Mouse (Mus musculus) ovary, postnatal 10 days (tissue): ENCODE measurements around the gene Gm49721.
"Not testable (repeated sequence)": the region's sequence is repeated elsewhere in the genome, so short reads cannot be mapped to it uniquely, and the experiment has no call there.

Experiments used
- DNase-seq: peaks from one replicate; pipeline ENCODE4 v3.0.0; 2022; ENCODE audit warnings: low spot score

The Gm49721 gene

DNA sequence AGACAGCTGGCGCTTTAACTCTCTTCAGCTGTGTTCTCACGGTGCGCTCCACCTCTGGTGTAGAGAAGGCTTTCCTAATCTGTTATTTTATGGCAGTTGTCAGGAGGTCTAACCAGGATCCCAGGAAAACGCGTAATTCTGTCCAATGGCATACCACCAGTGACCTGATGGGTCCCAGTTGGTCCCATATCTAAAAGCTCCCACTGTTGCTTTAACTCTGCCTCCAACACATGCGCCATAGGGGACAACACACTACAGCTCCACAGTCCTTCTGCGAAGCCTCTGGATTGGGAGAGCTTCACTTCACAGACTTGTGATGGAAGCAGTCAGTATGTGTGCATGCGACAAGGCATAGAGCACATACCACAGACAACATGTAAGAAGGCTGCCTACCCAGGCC is 1.4 kb downstream of the Gm49721 start:
- DNase-seq = not testable (repeated sequence)

DNA sequence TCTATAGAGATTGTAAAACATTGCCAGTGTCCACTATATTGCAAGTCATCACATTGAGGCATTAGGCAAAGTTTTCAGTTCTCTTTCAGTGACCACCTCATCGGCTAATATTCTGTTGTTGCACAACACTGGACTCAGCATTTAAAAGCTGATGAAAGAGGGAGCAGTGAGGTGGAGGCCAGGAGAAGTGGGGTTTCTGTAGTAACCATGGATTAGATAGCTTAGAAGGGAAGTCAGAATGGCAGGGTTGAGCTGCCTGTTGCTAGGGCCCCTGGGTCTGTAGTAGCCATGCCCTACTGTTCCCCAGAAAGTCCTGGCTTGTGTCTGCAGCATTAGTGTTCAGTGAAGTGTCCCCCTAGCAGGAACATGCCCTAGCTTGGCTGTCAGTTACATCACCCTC is 7.4 kb downstream of the Gm49721 start:
- not testable (repeated sequence) for DNase-seq

- DNase-seq = not testable (repeated sequence)
Measured at GRCm38 (mm10) chr17:6995504-6995903, 16.8 kb downstream of the Gm49721 start.

DNA sequence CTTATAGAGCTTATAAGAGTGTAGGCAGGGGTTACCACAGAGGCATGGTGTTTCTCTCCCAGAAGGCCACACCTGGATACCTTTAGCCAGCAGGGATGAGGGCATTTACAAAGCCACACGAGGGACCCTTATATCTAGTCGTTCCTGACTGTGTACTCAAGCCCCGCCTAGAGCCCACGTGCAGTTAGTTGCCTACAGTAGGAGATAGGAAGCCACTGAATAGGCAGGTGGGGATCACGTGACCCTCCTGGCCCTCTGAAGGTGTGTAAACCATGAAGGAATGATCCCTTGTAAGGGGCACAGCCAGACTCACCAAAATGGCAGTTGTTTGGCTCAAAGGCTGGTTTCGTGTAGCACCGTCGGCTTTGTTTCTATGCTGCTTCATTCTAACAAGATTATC is 18.1 kb downstream of the Gm49721 start:
- DNase-seq = not testable (repeated sequence)

- DNase-seq = not testable (repeated sequence)
Measured at GRCm38 (mm10) chr17:6997778-6998490, 19.2 kb downstream of the Gm49721 start.

DNA sequence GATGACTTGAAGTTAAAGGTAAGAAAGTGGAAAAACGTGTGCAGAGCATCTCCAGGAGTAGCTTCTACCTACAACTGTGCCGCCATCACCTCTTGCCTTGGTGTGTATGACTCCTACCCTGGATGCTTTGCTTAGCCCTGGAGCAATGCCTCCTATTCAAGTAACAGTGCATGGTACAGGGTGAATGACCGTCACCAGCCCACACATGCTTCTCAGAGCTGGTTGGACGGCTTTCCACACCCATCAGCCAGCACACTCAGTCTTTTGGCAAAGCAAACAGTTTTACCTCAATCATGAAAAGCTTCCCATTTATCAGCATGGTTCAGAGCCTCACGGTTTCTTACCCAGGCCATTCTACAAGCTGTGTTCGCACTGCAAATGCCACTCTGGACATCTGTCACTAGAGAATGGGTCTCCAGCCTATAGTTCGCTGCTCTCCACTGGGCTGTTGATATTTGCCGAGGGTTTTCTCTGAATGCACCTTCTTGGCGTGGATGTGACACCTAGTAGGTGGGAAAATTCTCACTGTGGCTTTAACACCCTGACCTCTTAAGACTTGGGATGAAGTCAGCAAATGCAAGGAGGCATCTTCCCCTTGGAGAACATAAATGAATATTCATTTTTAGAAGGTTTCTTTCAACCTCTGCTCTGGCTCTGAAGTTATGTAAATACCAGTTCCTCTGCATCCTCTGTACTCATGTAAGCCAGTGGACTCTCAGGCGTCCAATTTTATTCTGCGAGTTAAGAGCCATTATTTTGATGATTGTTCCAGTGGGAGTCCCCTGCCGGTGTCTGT is 23.3 kb downstream of the Gm49721 start:
- not testable (repeated sequence) for DNase-seq

DNA sequence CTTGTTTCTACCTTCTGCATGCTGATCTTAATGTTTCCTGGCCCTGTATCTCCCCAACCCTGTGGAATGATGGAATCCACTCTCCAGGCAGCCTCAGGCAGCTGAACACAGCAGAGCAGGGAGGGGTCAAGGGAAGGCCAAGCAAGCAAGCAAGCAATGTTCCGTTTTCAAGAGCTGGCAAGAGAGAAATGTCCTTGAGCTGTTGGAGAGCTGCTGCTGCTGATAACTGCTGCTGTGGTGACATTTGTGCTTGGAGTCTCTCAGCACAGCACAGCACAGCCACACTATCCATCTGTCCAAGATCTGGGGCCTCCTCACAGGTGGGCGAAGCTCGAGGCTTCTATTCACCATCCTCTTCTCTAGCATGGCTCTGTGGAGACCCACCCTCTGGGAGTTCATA is 24.7 kb downstream of the Gm49721 start:
- not testable (repeated sequence) for DNase-seq

DNA sequence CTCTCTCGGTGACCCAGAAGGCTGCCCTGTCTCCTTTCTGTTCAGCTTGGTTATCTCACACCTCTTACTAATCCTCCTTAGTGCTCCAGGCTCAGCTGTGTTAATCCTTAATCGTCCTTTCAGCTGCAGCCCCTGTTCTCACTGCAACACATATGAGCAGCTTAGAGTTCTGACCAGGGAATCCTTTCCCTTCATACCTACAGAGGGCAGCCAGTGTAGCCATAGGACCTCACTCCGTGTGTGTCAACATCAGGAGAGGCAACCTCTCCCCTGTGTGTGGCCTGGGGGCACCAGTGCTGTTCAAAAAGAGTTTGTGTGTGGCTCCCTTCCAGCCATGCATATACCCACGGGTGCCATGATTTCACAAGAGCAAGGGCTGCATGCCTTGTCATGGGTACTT is 26.9 kb downstream of the Gm49721 start:
- not testable (repeated sequence) for DNase-seq

GRCm38 (mm10) chr17:7008885-7009284 is 30.2 kb downstream of the Gm49721 start:
- DNase-seq = not testable (repeated sequence)

DNA sequence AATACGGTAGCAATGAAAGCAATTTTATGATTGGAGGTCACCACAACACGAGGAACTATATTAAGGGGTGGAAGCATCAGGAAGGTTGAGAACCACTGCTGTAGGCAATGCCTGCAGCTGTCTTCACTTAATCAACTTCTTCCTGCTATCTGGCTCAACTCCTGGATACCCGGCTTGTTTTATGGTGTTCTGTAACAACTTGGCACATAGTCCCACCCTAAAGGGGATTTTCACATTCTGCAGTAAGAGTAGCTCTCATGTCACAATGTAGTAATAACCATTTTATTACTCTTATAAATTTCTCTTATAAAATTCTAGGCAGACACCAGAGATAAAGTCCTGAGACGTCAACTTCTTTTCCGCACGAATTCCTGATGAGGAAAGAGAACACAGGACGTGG is 30.7 kb downstream of the Gm49721 start:
- not testable (repeated sequence) for DNase-seq

GRCm38 (mm10) chr17:7009901-7010300 is 31.2 kb downstream of the Gm49721 start:
- not testable (repeated sequence) for DNase-seq

DNA sequence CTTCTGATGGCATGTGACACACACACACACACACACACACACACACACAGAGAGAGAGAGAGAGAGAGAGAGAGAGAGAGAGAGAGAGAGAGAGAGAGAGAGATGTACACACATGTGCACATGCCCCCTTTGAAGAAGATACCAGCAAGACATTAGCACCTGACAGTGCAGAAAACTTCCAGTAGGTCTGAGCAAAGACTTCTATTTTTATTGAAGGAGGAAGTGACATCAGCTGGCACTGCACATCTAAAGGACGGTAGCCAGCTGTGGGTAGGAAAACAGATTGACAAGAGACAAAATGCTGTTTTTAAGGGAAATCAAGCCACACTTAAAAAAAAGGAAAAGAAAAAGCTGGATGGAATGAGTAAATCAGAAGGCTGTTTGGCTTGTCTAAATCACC is 35.5 kb downstream of the Gm49721 start:
- DNase-seq = not testable (repeated sequence)

- DNase-seq = not testable (repeated sequence)
Measured at GRCm38 (mm10) chr17:7025257-7025656, 46.6 kb downstream of the Gm49721 start, which contains the start of gene Gm1604a. TSS of gene Gm1604a (plus strand) at chr17:7025568.

DNA sequence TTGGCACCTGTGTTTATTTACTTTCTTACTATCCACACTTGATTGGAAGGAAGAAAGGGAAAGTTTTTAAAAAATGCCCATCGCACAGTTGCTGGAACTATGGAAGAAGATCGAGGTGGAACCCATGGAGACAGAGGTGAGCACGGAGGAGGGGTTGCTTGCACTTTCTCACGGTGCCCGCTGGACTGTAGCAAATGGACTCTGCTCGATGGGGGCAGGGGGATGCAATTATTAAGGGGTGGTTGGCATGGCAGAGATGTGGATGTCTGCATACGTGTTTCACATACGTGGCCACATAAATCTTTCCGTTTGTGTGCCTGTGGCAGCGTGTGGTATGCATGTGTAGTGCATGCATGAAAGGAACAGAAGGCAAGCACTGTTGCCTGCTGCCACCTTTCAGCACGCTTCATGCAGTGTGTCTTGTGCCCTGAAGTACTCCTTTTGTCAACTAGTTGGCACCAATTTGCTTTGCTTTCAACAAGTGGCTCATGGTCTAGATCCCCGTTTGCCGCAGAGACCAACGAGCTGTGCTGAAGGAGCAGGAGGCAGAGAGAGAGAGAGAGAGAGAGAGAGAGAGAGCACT is 47.2 kb downstream of the Gm49721 start:
- not testable (repeated sequence) for DNase-seq

- not testable (repeated sequence) for DNase-seq
Measured at GRCm38 (mm10) chr17:7030204-7030603, 51.5 kb downstream of the Gm49721 start.

DNA sequence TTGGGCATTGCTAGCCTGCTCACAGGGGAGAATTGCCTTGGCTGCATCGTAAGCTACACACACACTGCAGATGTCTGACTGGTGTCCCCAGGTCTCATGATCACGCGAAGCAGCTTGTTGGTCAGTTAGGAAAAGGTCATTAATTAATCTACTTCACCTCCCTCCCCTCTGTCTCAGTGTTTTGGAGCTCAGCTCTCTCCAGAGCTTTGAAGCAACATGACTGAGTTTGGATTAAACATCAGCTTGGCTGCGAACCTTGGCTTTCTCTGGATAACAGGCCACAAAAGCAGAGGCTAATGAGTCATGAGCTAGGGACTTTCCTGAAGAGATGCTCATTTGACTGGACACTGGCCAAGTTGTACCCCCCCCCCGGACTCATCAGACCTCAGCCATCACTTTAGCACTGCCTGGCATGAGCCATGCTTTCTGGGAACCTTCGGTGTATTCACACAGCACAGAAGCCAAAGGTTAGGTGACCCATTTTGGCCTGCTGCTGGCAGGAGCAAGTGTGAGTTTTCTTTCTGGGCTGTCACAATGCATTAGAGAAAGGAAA is 52.0 kb downstream of the Gm49721 start:
- not testable (repeated sequence) for DNase-seq

DNA sequence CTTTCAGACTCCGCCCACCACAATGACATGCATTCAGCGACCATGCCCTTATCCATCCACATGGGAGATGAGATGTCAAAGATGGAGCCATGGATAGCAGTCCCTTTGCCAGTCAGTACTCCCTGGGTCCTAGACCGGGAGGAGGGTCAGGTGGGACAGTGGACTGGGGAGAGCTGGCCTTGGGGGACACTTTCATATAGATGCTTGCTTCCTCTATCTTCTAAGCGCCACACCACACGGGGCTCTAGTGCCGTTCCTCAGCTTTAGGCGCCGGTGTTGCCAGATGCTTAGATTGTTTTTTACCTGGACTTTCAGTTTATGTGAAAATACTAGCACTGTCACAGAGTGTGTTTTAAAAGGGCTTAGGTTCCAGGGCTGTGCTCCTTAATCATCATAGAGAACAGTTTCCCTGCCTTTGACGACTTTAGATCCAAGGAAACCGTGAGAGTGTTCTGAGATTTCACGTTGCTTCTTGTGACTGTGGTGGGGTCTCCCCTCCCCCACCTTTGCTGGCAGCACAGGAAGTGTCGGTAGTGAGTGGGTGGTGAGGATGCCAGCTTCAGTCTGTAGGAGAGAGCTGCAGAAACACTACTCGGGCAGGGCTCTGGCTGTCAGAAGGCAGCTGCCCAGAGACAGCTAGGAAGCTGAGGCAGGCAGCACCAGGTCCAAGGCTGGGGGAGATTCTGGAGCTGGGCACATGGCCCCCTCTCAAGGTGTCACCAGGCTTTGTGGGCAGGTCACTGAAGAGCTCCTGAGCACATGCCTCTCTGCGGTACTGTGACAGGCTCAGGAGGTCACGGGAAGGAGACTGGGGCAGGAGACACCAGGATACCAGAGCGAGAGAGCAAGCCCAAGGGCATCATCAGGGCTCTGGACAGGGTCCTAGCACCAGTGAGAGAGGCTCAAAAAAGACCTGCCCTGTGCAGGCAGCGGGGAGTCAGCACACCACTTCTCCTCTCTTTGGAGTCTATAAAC is 54.8 kb downstream of the Gm49721 start:
- DNase-seq = not testable (repeated sequence)

- not testable (repeated sequence) for DNase-seq
Measured at GRCm38 (mm10) chr17:7068997-7069539, 90.4 kb downstream of the Gm49721 start.

DNA sequence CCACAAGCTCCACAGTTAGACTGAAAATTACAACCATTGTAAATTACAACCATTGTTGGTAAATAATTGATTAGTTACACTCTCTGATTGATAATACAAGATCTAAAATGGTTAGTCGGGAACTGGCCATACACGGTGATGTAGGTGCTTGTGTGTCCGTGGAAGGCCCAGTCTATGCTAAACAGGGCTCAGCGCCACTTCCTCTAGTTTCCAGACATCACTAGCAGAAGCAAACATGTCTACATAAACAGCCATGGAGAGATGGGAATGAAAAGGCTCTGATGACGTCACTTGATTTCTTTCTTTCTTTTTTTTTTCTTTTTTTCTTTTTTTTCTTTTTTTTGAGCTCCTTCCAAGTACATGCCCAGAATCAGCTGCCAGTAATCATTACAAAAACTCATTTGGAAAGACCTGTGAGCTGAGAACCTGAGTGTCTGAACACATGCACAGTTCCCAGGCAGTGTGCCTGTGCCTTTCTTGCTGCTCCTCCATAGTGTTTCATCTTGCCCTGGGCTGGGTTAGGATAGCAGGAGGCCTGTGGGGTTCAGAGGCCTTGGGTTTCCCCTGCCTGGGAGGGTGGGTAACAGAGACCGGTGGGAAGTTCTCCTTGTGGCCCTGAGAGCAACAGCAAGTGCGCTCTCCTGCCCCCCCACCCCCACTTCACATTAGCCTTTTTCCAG is 91.0 kb downstream of the Gm49721 start:
- not testable (repeated sequence) for DNase-seq

DNA sequence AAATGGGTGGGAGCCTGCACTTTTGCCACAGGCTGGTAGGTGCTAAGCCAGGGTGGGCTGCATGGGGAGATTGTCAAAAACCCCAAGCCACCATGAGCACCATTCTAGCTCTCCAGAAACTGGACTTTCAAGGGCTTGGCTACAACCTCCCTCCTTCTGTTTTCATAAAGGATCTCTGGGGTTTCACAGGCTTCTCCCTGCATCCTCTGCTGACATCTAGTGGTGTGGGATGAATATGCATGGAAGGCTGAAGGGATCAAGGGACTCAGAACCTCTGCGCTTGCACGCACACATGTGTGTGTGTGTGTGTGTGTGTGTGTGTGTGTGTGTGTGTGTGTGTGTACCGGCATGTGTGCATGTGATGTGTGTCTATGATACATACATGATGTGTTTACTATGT is 95.8 kb downstream of the Gm49721 start:
- not testable (repeated sequence) for DNase-seq
